Mouse (Mus musculus) left cerebral cortex, adult 9 months (tissue): ENCODE data around the gene Ppp1cc.

Experiments used
- DNase-seq, 2 experiments: peaks; one replicate each; pipeline ENCODE4 v3.0.0; 2022; ENCODE audit warnings: low spot score in 2 of 2

Ppp1cc gene

DNA sequence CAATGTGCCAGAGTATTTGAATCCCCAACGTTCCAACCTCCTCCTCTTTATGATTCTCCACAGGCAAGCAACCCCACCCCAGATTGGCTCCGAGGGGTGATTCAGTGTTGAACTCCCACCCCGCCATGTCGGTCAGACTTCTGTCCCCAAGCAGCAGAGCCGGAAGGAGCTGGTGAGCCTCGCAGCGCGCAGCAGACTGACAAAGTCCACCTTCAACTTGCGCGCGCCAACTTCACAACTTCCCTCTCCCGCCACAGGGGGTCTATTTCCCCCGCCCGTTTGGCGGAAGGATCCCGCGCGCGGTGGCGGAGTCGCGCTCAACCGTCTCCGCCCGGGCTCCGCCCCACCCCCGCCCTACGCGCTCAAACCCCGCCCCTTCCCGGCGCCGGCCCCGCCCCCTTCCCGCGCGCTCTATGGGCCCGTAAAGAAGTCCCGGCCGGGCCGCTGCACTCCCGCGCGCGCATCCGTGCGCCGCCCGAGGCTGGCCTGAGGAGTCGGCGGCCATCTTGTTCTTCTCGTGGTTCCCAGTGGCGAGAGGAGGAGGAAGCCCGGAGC, at the start of gene Ppp1cc:
Gene Ppp1cc, plus strand, starts transcription at position 452 of the 555 bp plus-strand sequence.
- DNase-seq: peak; percentile 55 to 90

GRCm38 (mm10) chr5:122109325-122110060, 48.6 kb upstream of the Ppp1cc start:
- DNase-seq: no peak

- no peak for DNase-seq
Observed at GRCm38 (mm10) chr5:122110625-122111024, 47.5 kb upstream of the Ppp1cc start.

GRCm38 (mm10) chr5:122111091-122111932, 46.8 kb upstream of the Ppp1cc start:
- no peak for DNase-seq

DNA sequence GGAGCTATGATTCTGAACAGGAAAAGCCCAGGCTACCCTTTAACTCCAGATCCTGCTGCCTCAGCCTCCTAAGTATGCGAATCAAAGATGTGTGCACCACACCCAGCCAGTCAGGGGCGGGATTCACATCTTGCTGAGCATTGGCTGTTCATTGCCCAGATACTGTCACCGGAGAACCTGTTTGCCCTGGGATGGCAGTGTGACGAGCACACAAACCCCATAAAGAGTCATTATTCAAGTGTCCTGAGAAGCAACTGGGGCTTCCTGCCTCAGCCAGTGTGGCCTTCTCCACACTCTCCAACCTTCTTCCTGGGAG, 46.2 kb upstream of the Ppp1cc start:
- no peak for DNase-seq

DNA sequence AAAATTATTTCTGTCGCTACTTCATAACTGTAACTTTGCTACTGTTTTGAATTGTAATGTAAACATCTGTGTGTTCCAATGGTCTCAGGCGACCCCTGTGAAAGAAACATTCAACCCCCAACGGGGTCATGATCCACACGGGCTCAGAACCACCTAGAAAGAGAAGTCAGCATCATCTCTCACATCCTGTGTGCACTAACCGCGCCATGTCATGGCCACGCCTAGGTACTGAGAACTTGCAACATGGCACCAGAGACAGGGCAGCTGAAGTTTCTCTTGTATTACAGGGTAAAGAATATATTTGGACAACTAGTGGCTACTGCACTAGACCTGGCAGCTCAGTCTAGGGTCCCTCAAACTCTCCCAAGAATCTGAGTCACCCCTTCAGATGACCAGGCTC, 44.6 kb upstream of the Ppp1cc start:
- DNase-seq: no peak

- peak in 1 of 2 experiments; percentile 70 for DNase-seq
Observed at GRCm38 (mm10) chr5:122114176-122114575, 43.9 kb upstream of the Ppp1cc start.

DNA sequence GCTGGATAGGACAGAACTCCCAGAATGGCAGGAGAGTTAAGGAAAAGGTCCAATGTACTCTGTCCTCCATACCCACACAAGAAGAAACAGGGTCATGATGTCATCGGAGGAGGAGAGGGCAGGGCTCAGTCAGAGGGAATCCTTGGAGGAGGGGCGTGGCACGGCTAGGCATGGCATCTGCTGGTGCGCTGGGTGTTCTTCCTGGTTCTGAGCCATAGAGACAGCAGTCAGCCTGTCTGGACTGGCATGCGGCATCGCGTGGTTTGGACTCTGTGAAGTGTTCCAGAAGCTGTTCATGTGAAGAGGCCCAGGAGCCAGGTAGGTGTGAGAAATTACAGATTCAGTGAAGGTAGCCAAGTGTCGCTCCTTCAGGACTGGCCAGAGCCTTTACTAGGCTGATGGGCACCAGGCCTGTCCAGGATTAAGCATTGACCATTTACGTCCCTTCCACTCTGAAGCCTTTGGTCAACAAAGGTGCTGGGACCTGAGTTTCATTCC, 42.8 kb upstream of the Ppp1cc start:
- DNase-seq: no peak

- no peak for DNase-seq
Observed at GRCm38 (mm10) chr5:122116243-122116642, 41.8 kb upstream of the Ppp1cc start.

- DNase-seq: no peak
Observed at GRCm38 (mm10) chr5:122125211-122125760, 32.8 kb upstream of the Ppp1cc start.

DNA sequence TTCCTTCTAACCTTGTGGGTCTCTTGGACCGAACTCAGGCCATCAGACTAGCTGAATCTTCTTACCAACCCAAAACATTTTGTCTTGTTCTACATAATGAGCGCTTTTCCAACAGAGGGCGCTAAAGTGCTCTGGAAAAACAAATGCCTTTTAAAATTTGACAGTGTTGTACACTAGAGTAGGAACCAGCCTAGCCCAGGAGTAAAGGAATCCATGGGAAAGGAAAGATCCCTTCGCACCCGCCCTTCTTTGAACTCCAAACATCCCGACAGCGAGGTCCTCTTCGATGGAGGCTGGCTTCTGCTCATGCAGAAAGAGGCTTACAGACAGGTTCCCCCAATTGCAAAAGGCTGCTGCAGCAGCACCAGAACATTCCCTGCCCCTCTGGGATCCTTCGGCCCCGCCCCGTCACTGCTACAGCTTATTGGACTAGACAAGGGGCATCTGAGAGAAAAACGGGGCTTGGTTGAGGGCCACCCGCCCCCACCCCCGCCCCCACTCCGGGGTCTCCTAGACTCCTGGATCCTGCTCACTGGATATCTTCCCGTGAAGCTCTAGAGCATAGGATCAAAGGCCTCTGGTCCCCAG, 28.9 kb upstream of the Ppp1cc start:
- DNase-seq: peak in 1 of 2 experiments; percentile 88

DNA sequence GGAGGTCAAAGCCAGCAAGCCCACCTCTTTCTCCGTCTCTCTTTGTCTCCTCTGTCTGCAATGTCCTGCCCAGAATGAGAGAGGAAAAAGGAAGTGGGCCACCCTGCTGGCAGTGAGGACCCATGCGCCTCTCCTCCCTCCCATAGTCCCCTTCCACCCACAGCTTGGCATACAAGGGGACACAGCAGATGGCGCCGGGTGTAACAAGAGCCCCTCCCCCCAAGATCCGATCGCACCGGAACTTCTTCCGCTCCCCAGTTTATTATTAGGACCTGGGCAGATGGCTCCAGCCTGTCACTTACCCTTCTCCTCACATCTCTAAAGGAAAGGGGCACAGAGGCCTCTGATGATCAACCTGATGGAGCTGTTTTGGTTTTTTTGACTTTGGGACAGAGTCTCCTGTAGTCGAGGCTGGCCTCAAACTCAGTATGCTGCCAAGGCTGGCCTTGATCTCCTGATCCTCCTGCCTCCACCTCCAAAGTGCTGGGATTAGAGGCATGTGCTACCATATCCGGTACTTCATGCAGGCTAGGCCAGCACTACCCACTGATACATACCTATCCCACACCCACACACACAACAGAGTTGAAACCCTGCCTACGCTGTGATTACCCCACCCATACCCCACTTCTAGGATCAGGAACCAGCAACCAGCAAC, 27.6 kb upstream of the Ppp1cc start:
- peak in 1 of 2 experiments; percentile 24 for DNase-seq

- peak in 1 of 2 experiments; percentile 85 for DNase-seq
Observed at GRCm38 (mm10) chr5:122131076-122132051, 26.7 kb upstream of the Ppp1cc start.

DNA sequence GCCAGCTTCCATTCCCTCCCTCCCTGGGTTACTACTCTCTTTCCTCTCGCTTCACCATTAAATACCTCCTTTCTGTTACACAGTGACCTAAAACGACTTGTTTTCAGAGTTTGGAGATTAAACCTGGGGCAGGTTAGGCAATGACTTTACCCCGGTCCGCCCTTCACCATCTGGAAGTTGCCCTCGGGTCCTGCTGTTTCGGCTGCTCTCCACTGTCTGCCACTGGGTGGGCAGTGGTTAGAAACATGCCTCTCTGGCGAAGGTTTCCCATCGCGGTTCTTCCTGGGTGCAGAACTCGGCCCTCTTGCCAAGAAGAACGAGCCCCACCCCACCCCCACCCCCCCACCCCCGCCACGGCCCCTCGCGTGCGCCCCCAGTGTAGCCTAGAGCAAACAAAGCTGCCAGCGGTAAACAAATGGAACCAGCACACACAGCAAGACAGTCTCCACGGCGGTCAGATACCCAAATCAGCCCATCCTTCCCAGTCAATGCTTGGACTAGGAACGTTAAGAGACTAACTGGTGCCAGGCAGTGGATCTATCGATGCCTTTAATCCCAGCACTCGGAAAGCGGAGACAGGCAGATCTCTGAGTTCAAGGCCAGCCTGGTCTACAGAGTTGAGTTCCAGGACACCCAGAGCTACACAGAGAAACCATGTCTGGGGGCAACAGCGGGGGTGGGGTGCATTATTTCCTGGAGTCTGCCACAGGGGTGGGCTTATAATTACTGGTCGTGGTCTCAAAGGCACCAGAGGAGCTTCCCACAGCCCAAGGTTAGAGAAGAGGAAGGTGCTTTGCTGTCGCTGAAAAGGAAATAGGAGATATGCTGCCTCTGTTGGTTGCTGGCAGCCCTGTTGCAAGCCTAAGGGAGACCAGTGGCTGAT, 25.7 kb upstream of the Ppp1cc start:
- no peak for DNase-seq

- no peak for DNase-seq
Observed at GRCm38 (mm10) chr5:122133050-122133389, 25.1 kb upstream of the Ppp1cc start.

GRCm38 (mm10) chr5:122134395-122135289, 23.4 kb upstream of the Ppp1cc start:
- no peak for DNase-seq

- DNase-seq: no peak
Observed at GRCm38 (mm10) chr5:122135290-122135882, 22.7 kb upstream of the Ppp1cc start.
